Mouse (Mus musculus): ENCODE measurements around the gene Gbp3. TPM values are rescaled to one million over a fixed set of nuclear protein-coding genes. Genes with fewer than 3 reads are reported as not detected.
A peak's percentile ranks its signal among the peaks of the same experiment; 100 is the strongest.
"Not testable (repeated sequence)": the region's sequence is repeated elsewhere in the genome, so short reads cannot be mapped to it uniquely, and the experiment has no call there.

The Gbp3 gene
- polyA plus RNA-seq, 1 experiment from 2014 or later = 3.2 TPM

DNA sequence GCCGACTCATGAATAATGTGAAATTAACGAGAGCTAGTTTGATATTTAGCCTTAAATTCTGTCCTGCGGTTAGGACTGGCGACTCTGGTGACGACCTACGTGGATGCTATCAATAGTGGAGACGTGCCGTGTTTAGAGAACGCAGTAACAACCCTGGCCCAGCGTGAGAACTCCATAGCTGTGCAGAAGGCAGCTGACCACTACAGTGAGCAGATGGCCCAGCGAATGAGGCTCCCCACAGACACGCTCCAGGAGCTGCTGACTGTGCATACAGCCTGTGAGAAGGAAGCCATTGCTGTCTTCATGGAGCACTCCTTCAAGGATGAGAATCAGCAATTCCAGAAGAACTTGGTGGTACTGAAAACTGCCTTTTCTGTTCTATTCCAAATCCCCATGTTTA lies 17.1 kb upstream of the Gbp3 start:
- H3K4me3 ChIP-seq (replicated peaks; ENCODE audit: low read depth, low read length); H3K27me3 ChIP-seq (ENCODE audit: control insufficient read depth, insufficient read depth, low read length); H3K9me3 ChIP-seq (ENCODE audit: control insufficient read depth, low read length); H3K36me3 ChIP-seq (ENCODE audit: control insufficient read depth, insufficient read depth, low read length); H3K27ac ChIP-seq (replicated peaks; ENCODE audit: low read depth, low read length); H3K4me1 ChIP-seq (ENCODE audit: control insufficient read depth, insufficient read depth, low read length); H3K4me2 ChIP-seq (ENCODE audit: low read length); H3K9ac ChIP-seq (replicated peaks; ENCODE audit: low read length); DNase-seq: not testable (repeated sequence)
- WGBS = 78% methylated on average over 12 of the region's 12 CpGs
- ATAC-seq (ENCODE audit: low FRiP score, low TSS enrichment) = 0 out of 2 replicates have a peak, but pooled peaks have one; percentile 11

DNA sequence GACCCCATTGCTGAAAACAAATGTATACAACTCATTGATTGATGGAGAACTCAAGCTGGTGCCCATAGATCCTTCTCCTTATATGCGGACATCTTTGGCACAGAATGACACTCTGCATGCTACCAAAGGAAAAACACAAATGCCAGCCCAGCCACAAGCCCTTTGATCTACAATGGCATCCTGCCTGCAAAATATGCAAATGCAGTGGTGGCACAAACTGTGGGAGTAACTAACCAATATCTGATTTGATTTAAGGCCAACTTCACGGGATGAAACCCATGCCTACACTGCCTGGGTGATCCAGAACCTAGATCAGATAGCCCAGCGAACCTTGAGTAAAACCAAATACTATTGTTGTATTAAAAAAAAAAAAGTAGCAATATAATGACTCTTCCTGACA lies 13.1 kb upstream of the Gbp3 start:
- no peak overlapping the region for H3K4me3 ChIP-seq (replicated peaks; ENCODE audit: low read depth, low read length)
- ATAC-seq (ENCODE audit: low FRiP score, low TSS enrichment) = no peak
- DNase-seq = no peak
- H3K27ac ChIP-seq (replicated peaks; ENCODE audit: low read depth, low read length) = no peak overlapping the region
- H3K4me2 ChIP-seq (ENCODE audit: low read length) = no peak overlapping the region
- no peaks in the 10 kb centered on the region for H3K4me1 ChIP-seq (ENCODE audit: control insufficient read depth, insufficient read depth, low read length)
- no peaks in the 10 kb centered on the region for H3K27me3 ChIP-seq (ENCODE audit: control insufficient read depth, insufficient read depth, low read length)
- no peak overlapping the region for H3K9ac ChIP-seq (replicated peaks; ENCODE audit: low read length)
- no peaks in the 10 kb centered on the region for H3K36me3 ChIP-seq (ENCODE audit: control insufficient read depth, insufficient read depth, low read length)
- H3K9me3 ChIP-seq (ENCODE audit: control insufficient read depth, low read length) = no peaks in the 10 kb centered on the region
- 91% methylated on average over 3 of the region's 3 CpGs for WGBS

DNA sequence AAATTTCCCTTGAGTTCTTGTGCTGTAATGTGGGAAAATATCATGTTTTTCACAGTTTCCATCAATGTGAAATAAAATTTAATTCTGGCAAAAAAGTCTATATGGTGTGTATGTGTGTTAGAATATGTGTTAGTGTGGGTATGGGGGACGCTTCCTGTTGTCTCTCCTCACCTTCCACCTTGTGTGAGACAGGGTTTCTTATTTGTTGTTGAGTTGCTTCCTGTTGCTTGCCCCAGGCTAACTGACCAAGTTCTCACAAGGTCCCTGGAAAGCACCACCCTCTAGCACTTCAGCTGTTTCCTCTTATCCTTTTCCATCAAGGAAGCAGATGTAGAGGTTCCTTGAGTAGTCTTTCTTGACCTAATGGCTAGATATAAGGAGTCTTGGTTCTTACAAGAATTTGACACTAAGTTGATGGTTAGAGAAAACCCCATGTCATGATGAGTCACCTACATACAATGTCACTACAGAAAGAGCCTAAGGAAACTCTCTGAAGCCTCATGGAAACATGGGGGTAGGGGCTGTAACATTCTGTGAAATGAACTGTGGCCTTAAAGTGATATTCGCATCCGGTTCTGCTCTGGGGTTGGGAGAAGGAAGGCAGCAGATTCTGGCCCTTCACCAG lies 9.7 kb upstream of the Gbp3 start:
- Histone ChIP-seq H3K4me2 (ENCODE audit: low read length) (no peak overlapping the region), H3K9me3 (ENCODE audit: control insufficient read depth, low read length) (no peaks in the 10 kb centered on the region), H3K9ac (replicated peaks; ENCODE audit: low read length) (no peak overlapping the region), H3K27ac (replicated peaks; ENCODE audit: low read depth, low read length) (no peak overlapping the region), H3K36me3 (ENCODE audit: control insufficient read depth, insufficient read depth, low read length) (no peaks in the 10 kb centered on the region), H3K4me3 (replicated peaks; ENCODE audit: low read depth, low read length) (no peak overlapping the region), H3K4me1 (ENCODE audit: control insufficient read depth, insufficient read depth, low read length) (no peaks in the 10 kb centered on the region), H3K27me3 (ENCODE audit: control insufficient read depth, insufficient read depth, low read length) (no peaks in the 10 kb centered on the region)
- DNase-seq (no peak), ATAC-seq (ENCODE audit: low FRiP score, low TSS enrichment) (no peak)
- 91% methylated on average over 3 of the region's 3 CpGs for WGBS

DNA sequence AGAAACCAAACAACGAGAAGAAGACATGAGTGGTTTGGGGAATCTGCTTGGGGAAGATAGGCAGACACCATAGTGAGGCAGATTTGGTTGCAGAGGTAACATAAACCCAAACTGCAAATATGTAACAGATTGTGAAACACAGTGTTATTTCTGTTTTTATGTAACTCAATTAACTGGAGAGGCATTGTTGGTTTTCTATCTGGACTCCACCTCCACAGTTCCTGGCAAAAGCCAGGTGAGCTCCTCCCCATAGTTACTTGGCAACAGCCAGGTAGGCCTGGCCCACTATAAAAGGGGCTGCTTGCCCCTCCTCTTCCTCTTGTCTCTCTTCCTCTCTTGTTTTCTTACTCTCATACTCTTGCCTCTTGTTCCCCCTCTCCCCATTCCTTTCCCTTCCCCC lies 5.2 kb upstream of the Gbp3 start:
- DNase-seq (no peak), ATAC-seq (ENCODE audit: low FRiP score, low TSS enrichment) (no peak)
- H3K4me2 ChIP-seq (ENCODE audit: low read length) = no peak overlapping the region
- no peak overlapping the region for H3K4me3 ChIP-seq (replicated peaks; ENCODE audit: low read depth, low read length)
- WGBS = 90% methylated on average over 1 of the region's 1 CpGs
- H3K4me1 ChIP-seq (ENCODE audit: control insufficient read depth, insufficient read depth, low read length) = no peaks in the 10 kb centered on the region
- H3K27me3 ChIP-seq (ENCODE audit: control insufficient read depth, insufficient read depth, low read length) = no peaks in the 10 kb centered on the region
- H3K9ac ChIP-seq (replicated peaks; ENCODE audit: low read length) = no peak overlapping the region
- H3K36me3 ChIP-seq (ENCODE audit: control insufficient read depth, insufficient read depth, low read length) = no peaks in the 10 kb centered on the region
- no peaks in the 10 kb centered on the region for H3K9me3 ChIP-seq (ENCODE audit: control insufficient read depth, low read length)
- H3K27ac ChIP-seq (replicated peaks; ENCODE audit: low read depth, low read length) = no peak overlapping the region

DNA sequence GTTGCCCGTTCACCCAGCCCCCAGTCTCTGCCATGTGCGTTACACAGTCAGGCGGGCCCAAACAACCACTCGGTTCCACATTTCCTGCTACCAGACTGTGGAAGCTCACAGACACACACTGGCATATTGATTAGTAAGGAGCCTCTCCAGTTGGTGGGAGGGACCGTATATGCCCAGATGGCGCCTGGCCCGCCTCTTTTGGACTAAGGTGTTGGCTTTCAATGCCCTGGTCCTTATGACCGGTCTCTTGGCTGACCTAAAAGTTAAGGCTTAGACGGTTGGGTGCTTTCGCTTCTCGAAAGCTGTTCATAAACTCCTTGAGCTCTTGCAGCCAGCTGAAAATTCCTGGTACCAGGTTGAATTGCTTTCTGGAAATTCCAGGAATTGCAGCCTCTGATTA lies 4.2 kb upstream of the Gbp3 start:
- Histone ChIP-seq H3K4me2 (ENCODE audit: low read length) (no peak overlapping the region), H3K4me3 (replicated peaks; ENCODE audit: low read depth, low read length) (no peak overlapping the region), H3K27ac (replicated peaks; ENCODE audit: low read depth, low read length) (no peak overlapping the region), H3K9me3 (ENCODE audit: control insufficient read depth, low read length) (no peaks in the 10 kb centered on the region), H3K9ac (replicated peaks; ENCODE audit: low read length) (no peak overlapping the region), H3K4me1 (ENCODE audit: control insufficient read depth, insufficient read depth, low read length) (no peaks in the 10 kb centered on the region), H3K36me3 (ENCODE audit: control insufficient read depth, insufficient read depth, low read length) (no peaks in the 10 kb centered on the region), H3K27me3 (ENCODE audit: control insufficient read depth, insufficient read depth, low read length) (no peaks in the 10 kb centered on the region)
- no peak for DNase-seq
- 92% methylated on average over 11 of the region's 11 CpGs for WGBS
- 0 out of 2 replicates have a peak, but pooled peaks have one; percentile 14 for ATAC-seq (ENCODE audit: low FRiP score, low TSS enrichment)

DNA sequence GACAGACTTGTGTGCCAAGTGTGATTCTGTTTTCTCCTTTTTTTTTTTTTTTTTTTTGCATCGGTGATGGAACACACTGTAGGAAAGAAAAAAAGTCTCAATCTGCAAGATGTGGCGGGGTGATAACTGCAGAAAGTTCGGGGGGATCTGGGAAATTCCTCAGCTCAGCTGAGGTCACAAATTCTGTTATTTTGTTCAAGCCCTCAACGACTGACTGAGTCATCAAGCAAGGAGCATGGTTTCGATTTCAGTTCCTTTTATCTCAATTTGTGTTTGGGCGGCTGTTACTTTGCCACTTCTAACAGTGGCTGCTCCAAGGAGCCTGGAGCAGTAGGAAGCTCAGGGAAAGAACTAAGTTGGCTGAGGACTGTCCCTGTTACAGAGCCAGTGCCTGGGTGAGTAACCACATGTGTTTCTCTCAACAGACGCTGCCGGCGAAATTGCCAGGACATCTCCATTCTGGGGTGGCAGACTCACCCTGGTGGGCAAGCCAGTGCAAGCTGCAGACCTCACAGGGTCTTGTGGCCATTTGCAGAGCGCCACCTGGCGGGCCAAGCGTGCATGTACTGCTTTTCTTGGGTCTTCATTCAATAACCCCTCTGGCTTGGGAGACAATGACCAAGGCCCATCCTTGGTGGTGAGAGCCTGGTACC lies 596 bp downstream of the Gbp3 start:
- Histone ChIP-seq H3K4me1 (ENCODE audit: control insufficient read depth, insufficient read depth, low read length) (no peaks in the 10 kb centered on the region), H3K36me3 (ENCODE audit: control insufficient read depth, insufficient read depth, low read length) (no peaks in the 10 kb centered on the region), H3K4me2 (ENCODE audit: low read length) (peak overlapping the region; percentile 38), H3K27me3 (ENCODE audit: control insufficient read depth, insufficient read depth, low read length) (no peaks in the 10 kb centered on the region), H3K9ac (replicated peaks; ENCODE audit: low read length) (no peak overlapping the region), H3K27ac (replicated peaks; ENCODE audit: low read depth, low read length) (no peak overlapping the region), H3K4me3 (replicated peaks; ENCODE audit: low read depth, low read length) (0 out of 2 replicates have a peak overlapping the region, but pooled peaks have one; percentile 7), H3K9me3 (ENCODE audit: control insufficient read depth, low read length) (no peaks in the 10 kb centered on the region)
- 24% methylated on average over 12 of the region's 12 CpGs for WGBS
- DNase-seq (peak; percentile 86), ATAC-seq (ENCODE audit: low FRiP score, low TSS enrichment) (peak; percentile 72; the same call in 1 of the 2 replicates)

DNA sequence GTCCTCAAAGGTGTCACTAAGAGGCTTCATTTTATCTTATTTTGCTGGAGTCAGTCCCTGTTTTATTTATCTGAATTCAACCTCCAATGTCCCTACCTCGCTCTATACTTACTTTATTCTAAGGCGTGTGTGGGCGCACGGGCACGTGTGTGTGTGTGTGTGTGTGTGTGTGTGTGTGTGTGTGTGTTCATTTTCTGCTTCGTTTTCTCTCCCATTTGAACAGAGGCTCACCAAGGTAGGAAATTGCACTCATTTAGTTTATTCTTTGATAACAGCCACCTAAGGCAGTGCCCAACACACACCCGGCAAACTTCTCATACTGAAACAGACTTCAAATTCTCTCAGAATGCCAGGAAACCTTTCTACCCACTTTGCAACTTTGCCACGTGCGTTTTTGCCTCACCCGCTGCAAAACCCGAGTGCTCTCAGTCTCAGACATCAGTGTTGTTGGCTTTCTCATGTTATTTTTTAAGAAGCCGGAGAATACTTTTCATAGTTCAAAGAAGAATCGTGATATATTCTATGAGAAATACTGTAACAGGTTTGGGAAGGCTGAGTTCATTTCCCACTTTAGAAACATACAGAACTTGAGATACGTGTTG lies 1.3 kb downstream of the Gbp3 start:
- no peak overlapping the region for H3K9ac ChIP-seq (replicated peaks; ENCODE audit: low read length)
- H3K4me1 ChIP-seq (ENCODE audit: control insufficient read depth, insufficient read depth, low read length) = no peaks in the 10 kb centered on the region
- no peaks in the 10 kb centered on the region for H3K9me3 ChIP-seq (ENCODE audit: control insufficient read depth, low read length)
- no peak overlapping the region for H3K4me3 ChIP-seq (replicated peaks; ENCODE audit: low read depth, low read length)
- H3K27ac ChIP-seq (replicated peaks; ENCODE audit: low read depth, low read length) = no peak overlapping the region
- 87% methylated on average over 14 of the region's 14 CpGs for WGBS
- no peak overlapping the region for H3K4me2 ChIP-seq (ENCODE audit: low read length)
- H3K27me3 ChIP-seq (ENCODE audit: control insufficient read depth, insufficient read depth, low read length) = no peaks in the 10 kb centered on the region
- ATAC-seq (ENCODE audit: low FRiP score, low TSS enrichment) (no peak), DNase-seq (no peak)
- no peaks in the 10 kb centered on the region for H3K36me3 ChIP-seq (ENCODE audit: control insufficient read depth, insufficient read depth, low read length)

DNA sequence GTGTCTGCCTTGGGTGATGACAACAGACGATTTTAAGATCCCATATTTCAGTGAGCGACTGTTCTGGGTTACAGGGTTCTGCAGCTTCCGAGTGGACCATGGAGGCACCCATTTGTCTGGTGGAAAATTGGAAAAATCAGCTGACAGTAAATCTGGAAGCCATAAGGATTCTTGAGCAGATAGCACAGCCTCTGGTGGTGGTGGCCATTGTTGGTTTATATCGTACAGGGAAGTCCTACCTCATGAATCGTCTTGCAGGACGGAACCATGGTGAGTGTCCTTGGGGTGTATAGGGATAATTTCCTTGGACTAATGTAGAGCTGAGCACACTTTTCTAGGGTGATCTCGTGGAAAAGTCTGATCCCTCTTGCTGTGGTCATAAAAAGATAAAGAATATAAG lies 1.8 kb downstream of the Gbp3 start:
- 83% methylated on average over 7 of the region's 7 CpGs for WGBS
- H3K4me1 ChIP-seq (ENCODE audit: control insufficient read depth, insufficient read depth, low read length) = no peaks in the 10 kb centered on the region
- no peak for ATAC-seq (ENCODE audit: low FRiP score, low TSS enrichment)
- no peaks in the 10 kb centered on the region for H3K27me3 ChIP-seq (ENCODE audit: control insufficient read depth, insufficient read depth, low read length)
- H3K9ac ChIP-seq (replicated peaks; ENCODE audit: low read length) = no peak overlapping the region
- no peaks in the 10 kb centered on the region for H3K36me3 ChIP-seq (ENCODE audit: control insufficient read depth, insufficient read depth, low read length)
- no peak overlapping the region for H3K4me2 ChIP-seq (ENCODE audit: low read length)
- no peak for DNase-seq
- no peak overlapping the region for H3K4me3 ChIP-seq (replicated peaks; ENCODE audit: low read depth, low read length)
- no peak overlapping the region for H3K27ac ChIP-seq (replicated peaks; ENCODE audit: low read depth, low read length)
- H3K9me3 ChIP-seq (ENCODE audit: control insufficient read depth, low read length) = no peaks in the 10 kb centered on the region

DNA sequence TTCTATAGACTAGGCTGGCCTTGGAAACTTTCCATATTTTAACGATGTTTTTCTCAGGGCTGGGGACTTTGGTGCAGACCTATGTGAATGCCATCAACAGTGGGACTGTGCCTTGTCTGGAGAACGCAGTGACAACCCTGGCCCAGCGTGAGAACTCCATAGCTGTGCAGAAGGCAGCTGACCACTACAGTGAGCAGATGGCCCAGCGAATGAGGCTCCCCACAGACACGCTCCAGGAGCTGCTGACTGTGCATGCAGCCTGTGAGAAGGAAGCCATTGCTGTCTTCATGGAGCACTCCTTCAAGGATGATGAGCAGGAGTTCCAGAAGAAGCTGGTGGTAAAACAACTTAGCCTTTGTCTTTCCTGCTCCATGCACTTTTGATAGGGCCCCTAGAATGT lies 7.7 kb downstream of the Gbp3 start:
- not testable (repeated sequence) for H3K27ac ChIP-seq (replicated peaks; ENCODE audit: low read depth, low read length); H3K4me1 ChIP-seq (ENCODE audit: control insufficient read depth, insufficient read depth, low read length); DNase-seq; H3K9ac ChIP-seq (replicated peaks; ENCODE audit: low read length); H3K4me3 ChIP-seq (replicated peaks; ENCODE audit: low read depth, low read length); H3K9me3 ChIP-seq (ENCODE audit: control insufficient read depth, low read length); H3K4me2 ChIP-seq (ENCODE audit: low read length); H3K27me3 ChIP-seq (ENCODE audit: control insufficient read depth, insufficient read depth, low read length); ATAC-seq (ENCODE audit: low FRiP score, low TSS enrichment); H3K36me3 ChIP-seq (ENCODE audit: control insufficient read depth, insufficient read depth, low read length)
- 79% methylated on average over 5 of the region's 5 CpGs for WGBS
